Mouse (Mus musculus): ENCODE results near the gene Wdr92.

- TF ChIP-seq CTCF (IDR thresholded peaks at IDR 0.05; ENCODE audit: low read depth) = no peak
- no peak for TF ChIP-seq EP300 (IDR thresholded peaks at IDR 0.05; ENCODE audit: low read depth)
These were observed 18.1 kb downstream of the Wdr92 start for GRCm38 (mm10) chr11:17199840-17200501.
